Mouse (Mus musculus): Measurements from ENCODE around the gene Arpin. TPM values are rescaled to one million over a fixed set of nuclear protein-coding genes. Genes with fewer than 3 reads are reported as not detected.
A peak's percentile ranks its signal among the peaks of the same experiment; 100 is the strongest.

The Arpin gene
- total and polyA plus RNA-seq, 3 experiments, result not detected

DNA sequence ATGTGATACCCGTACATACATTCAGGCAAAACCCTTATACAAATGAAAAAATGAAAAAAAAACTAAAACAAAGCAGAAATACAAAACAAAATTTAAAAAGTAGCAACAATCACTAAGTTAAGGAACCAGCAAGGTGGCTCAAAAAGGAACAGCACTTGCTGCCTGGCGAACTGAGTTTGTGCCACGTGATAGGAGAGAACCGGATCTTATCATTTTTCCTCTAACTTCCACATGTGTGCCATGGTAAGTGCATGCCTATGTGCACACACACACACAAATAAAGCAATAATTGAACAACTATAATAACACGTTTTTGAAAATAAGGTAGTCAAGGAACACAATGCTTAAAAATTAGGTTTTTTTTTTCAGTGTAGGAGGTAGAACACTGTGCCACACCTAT, 37.0 kb upstream of the Arpin start:
- H3K4me1 ChIP-seq (ENCODE audit: control insufficient read depth in 1 of 2, insufficient read depth in 2 of 2), result peaks cover 0 to 4% of the 10 kb centered on the region in 2 experiments; a peak in 1 of 4 replicates
- H3K36me3 ChIP-seq (replicated peaks in 1 of 2; ENCODE audit: control insufficient read depth in 1 of 2, insufficient read depth in 1 of 2, low read length in 1 of 2), result no peaks in the 10 kb centered on the region
- no peak overlapping the region for H3K4me2 ChIP-seq (ENCODE audit: insufficient read depth, low read depth, poor library complexity, severe bottlenecking)
- H3K4me3 ChIP-seq (replicated peaks in 1 of 3; ENCODE audit: low read depth in 2 of 3, low read length in 2 of 3, poor library complexity in 1 of 3), result no peak overlapping the region
- H3K9me3 ChIP-seq (replicated peaks; ENCODE audit: low read length), result no peaks in the 10 kb centered on the region
- no peaks in the 10 kb centered on the region for H3K27me3 ChIP-seq (replicated peaks)
- H3K27ac ChIP-seq (ENCODE audit: insufficient read depth, low read depth), result no peak overlapping the region
- H3K9ac ChIP-seq (ENCODE audit: insufficient read depth, low read depth), result no peak overlapping the region
- no peak for DNase-seq (ENCODE audit: extremely low read depth)
- TF ChIP-seq MAX (IDR thresholded peaks at IDR 0.05; ENCODE audit: low read length) (no peak), CHD2 (IDR thresholded peaks at IDR 0.05; ENCODE audit: low read length) (no peak), USF1 (IDR thresholded peaks at IDR 0.05; ENCODE audit: low read depth, low read length) (no peak), NRF1 (IDR thresholded peaks at IDR 0.05; ENCODE audit: low read depth, low read length) (no peak), MYC (IDR thresholded peaks at IDR 0.05; ENCODE audit: low read depth, low read length) (no peak), IRF4 (IDR thresholded peaks at IDR 0.05; ENCODE audit: low read depth, low read length) (no peak), BHLHE40 (IDR thresholded peaks at IDR 0.05; ENCODE audit: low read depth, low read length) (no peak), PAX5 (IDR thresholded peaks at IDR 0.05; ENCODE audit: low read length) (no peak), MEF2A (IDR thresholded peaks at IDR 0.05; ENCODE audit: borderline replicate concordance, low read depth, low read length) (no peak), MAFK (IDR thresholded peaks at IDR 0.05; ENCODE audit: insufficient replicate concordance, low read length) (no peak), ZNF384 (IDR thresholded peaks at IDR 0.05; ENCODE audit: low read depth, low read length) (no peak), SIN3A (IDR thresholded peaks at IDR 0.05; ENCODE audit: low read length) (no peak), RAD21 (IDR thresholded peaks at IDR 0.05; ENCODE audit: low read depth, low read length) (no peak), TBP (conservative IDR thresholded peaks at IDR 0.05; ENCODE audit: low read depth, low read length) (no peak), JUN (IDR thresholded peaks at IDR 0.05; ENCODE audit: insufficient read depth, low read depth, low read length) (no peak), KAT2A (IDR thresholded peaks at IDR 0.05; ENCODE audit: insufficient replicate concordance, low read length) (no peak), CTCF (conservative IDR thresholded peaks at IDR 0.05 in 1 of 2, IDR thresholded peaks at IDR 0.05 in 1 of 2; ENCODE audit: low read depth in 2 of 2, low read length in 2 of 2) (no peak), ELF1 (IDR thresholded peaks at IDR 0.05; ENCODE audit: low read depth, low read length) (no peak), SMC3 (IDR thresholded peaks at IDR 0.05; ENCODE audit: low read depth, low read length) (no peak)
- H3K79me2 ChIP-seq (replicated peaks; ENCODE audit: control insufficient read depth, extremely low read depth, insufficient read depth, poor library complexity, severe bottlenecking), result no peaks in the 10 kb centered on the region
- dilution Hi-C loops (cut with MboI; ENCODE audit: extremely low pct_ligation_motif_present, extremely low pct_unique_long_range_greater_than_20kb, low sequenced_read_pairs) (no loop called here), in situ Hi-C loops (cut with MboI; ENCODE audit: low pct_ligation_motif_present, low pct_unique_long_range_greater_than_20kb, low sequenced_read_pairs) (no loop called here)

- peaks cover 0 to 4% of the 10 kb centered on the region in 2 experiments; a peak in 1 of 4 replicates for H3K4me1 ChIP-seq (ENCODE audit: control insufficient read depth in 1 of 2, insufficient read depth in 2 of 2)
- DNase-seq (ENCODE audit: extremely low read depth), result peak; percentile 21
- no peak overlapping the region for H3K9ac ChIP-seq (ENCODE audit: insufficient read depth, low read depth)
- dilution Hi-C loops (cut with MboI; ENCODE audit: extremely low pct_ligation_motif_present, extremely low pct_unique_long_range_greater_than_20kb, low sequenced_read_pairs) (no loop called here), in situ Hi-C loops (cut with MboI; ENCODE audit: low pct_ligation_motif_present, low pct_unique_long_range_greater_than_20kb, low sequenced_read_pairs) (no loop called here)
- no peaks in the 10 kb centered on the region for H3K9me3 ChIP-seq (replicated peaks; ENCODE audit: low read length)
- no peaks in the 10 kb centered on the region for H3K79me2 ChIP-seq (replicated peaks; ENCODE audit: control insufficient read depth, extremely low read depth, insufficient read depth, poor library complexity, severe bottlenecking)
- H3K4me3 ChIP-seq (replicated peaks in 1 of 3; ENCODE audit: low read depth in 2 of 3, low read length in 2 of 3, poor library complexity in 1 of 3), result no peak overlapping the region
- H3K36me3 ChIP-seq (replicated peaks in 1 of 2; ENCODE audit: control insufficient read depth in 1 of 2, insufficient read depth in 1 of 2, low read length in 1 of 2), result no peaks in the 10 kb centered on the region
- no peak overlapping the region for H3K27ac ChIP-seq (ENCODE audit: insufficient read depth, low read depth)
- no peak for TF ChIP-seq PAX5 (IDR thresholded peaks at IDR 0.05; ENCODE audit: low read length)
- TF ChIP-seq ZKSCAN1 (IDR thresholded peaks at IDR 0.05; ENCODE audit: borderline replicate concordance, low read depth, low read length), result no peak
- TF ChIP-seq IRF4 (IDR thresholded peaks at IDR 0.05; ENCODE audit: low read depth, low read length), result no peak
- no peak for TF ChIP-seq ELF1 (IDR thresholded peaks at IDR 0.05; ENCODE audit: low read depth, low read length)
- TF ChIP-seq BHLHE40 (IDR thresholded peaks at IDR 0.05; ENCODE audit: low read depth, low read length), result no peak
- peaks cover 3% of the 10 kb centered on the region for H3K27me3 ChIP-seq (replicated peaks)
- no peak overlapping the region for H3K4me2 ChIP-seq (ENCODE audit: insufficient read depth, low read depth, poor library complexity, severe bottlenecking)
These were observed 35.2 kb upstream of the Arpin start for GRCm38 (mm10) chr7:79970336-79970735.
